Mouse (Mus musculus): ENCODE measurements around the gene Tbc1d30.
"Not testable (repeated sequence)": the region's sequence is repeated elsewhere in the genome, so short reads cannot be mapped to it uniquely, and the experiment has no call there.

The Tbc1d30 gene

DNA sequence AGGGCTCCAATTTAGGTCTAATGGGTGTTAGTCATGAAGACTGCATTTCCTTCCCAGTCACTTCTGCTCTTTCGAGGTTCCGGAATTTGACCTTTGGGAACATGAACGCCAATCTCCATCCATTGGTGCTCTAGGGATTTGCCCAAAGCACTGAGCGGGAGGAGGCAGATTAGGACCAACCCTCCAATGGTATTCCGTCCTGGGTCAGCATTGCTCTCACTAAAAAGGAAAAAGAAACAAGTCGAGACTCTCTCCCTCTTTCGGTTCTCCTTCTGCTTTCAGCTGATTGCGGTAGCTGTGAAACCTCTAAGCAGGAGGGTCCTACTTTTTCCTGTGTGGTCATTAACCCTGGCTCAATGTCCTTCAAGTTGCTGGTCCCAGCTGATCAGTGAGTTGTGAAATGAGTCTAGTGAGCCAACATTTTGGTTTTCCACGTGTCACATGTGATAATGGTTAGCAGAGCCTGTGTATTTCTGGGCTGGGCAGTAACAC, 14.7 kb upstream of the Tbc1d30 start:
- DNase-seq (ENCODE audit: low spot score in 2 of 2): peak in 1 of 2 experiments; percentile 21

- peak; percentile 81 to 88 for DNase-seq (ENCODE audit: low spot score in 2 of 2)
Measured at GRCm38 (mm10) chr10:121364801-121365564, 13.9 kb upstream of the Tbc1d30 start, which contains the start of gene Gns. TSS of gene Gns (plus strand) at chr10:121365090.

GRCm38 (mm10) chr10:121364306-121364705, 13.2 kb upstream of the Tbc1d30 start:
- DNase-seq (ENCODE audit: low spot score in 2 of 2): no peak

DNA sequence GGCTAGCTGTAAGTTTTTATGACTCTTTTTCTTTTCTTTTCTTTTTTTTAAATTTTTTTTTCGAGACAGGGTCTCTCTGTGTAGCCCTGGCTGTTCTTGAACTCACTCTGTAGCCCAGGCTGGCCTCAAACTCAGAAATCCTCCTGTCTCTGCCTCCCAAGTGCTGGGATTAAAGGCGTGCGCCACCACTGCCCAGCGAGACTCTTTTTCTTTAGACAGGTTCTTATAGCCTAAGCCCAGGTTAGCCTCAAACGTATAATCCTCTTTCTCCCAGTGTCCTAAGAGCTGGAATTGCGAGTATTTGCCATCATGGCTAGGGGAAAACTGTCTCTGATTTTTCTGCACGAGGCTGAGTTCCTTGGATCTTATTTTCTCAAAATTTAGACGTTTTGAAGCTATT, 12.1 kb upstream of the Tbc1d30 start:
- DNase-seq (ENCODE audit: low spot score in 2 of 2): no peak

GRCm38 (mm10) chr10:121360358-121360757, 9.3 kb upstream of the Tbc1d30 start:
- DNase-seq (ENCODE audit: low spot score in 2 of 2): no peak

DNA sequence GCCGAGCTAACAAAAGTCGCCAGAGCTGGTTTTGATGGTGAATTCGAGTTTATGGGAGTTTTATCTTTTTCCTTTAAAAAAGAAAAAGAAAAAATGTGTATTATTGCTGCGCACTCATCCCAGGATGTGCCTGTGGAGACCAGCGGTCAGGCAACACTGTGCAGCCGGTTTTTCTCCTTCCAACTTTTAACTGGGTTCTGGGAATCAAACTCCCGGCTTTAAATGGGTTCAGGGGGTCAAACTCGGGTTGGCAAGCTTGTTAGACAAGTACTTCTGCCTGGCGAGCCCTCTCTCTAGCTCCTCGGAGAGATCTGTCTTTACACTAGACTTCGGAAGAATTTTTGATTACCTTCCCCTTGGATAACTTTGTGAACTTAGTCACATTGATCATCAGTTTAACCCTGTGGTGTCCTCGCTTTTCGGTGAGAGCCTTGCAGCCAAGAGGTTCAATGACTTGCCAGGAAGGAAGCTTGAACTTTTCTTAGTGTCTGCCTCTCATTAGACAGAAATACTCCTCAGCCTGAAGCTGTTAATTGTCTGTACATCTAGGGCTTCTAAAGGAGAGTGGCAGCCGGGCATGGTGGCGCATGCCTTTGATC, 713 bp upstream of the Tbc1d30 start:
- DNase-seq (ENCODE audit: low spot score in 2 of 2): no peak

DNA sequence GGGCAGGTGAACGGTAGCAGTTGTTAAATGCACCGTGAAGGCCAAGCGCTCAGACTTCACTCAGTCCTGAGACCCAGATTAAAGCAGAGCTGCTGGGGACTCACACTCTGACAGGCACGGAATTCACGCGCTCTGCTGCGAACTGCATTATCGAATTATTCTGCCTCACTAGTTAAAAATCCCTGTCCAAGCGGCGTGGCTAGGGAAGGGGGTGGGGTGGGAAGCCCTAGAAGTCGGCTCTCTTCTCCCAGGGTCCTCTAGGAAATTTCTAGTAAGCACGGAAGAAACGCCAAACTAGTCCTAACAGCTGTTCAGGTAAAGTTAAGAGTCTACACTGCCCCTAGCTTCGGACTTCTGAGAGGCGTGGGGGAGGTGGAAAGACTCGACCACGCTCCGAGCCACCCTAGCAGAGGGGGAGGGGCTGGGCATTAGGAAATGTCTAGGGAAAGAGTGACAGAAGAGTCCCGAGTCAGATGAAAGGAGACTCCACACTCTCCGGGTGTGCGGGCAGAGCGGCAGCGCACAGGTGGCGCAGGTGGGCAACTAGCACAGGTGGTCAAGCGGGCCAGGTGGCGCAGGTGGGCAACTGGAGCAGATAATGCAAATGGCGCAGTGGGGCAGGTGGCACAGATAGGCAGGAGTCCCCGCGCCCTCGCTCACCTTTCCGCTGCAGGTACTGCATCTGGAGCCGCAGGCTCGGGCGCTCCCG, 567 bp downstream of the Tbc1d30 start:
- peak in 1 of 2 experiments; percentile 22 for DNase-seq (ENCODE audit: low spot score in 2 of 2)

- DNase-seq (ENCODE audit: low spot score in 2 of 2): no peak
Measured at GRCm38 (mm10) chr10:121349244-121349643, 1.8 kb downstream of the Tbc1d30 start.

GRCm38 (mm10) chr10:121343867-121344266, 7.2 kb downstream of the Tbc1d30 start:
- no peak for DNase-seq (ENCODE audit: low spot score in 2 of 2)

- no peak for DNase-seq (ENCODE audit: low spot score in 2 of 2)
Measured at GRCm38 (mm10) chr10:121342260-121342659, 8.8 kb downstream of the Tbc1d30 start.

GRCm38 (mm10) chr10:121340754-121341593, 10.1 kb downstream of the Tbc1d30 start:
- no peak for DNase-seq (ENCODE audit: low spot score in 2 of 2)

DNA sequence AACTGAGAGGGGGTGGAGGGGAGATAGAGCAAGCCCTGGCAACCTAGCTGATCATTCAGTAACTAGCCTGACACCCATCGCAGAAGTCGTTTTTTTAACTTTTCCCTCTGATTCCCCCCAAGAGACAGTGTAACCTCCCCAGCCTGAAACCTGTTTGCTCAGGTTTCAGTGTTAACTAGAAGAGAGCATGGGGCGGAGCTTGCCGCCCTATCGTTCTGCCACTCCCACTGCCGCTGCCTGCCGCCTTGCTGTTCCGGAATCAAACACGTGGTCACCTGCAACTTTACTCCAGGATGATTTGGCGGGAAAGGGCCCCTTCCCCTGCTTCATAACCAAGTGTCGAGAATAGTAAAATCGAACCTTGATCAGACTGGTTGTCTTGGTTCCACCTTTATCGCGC, 14.5 kb downstream of the Tbc1d30 start:
- DNase-seq (ENCODE audit: low spot score in 2 of 2): not testable (repeated sequence)

- peak; percentile 48 to 77 for DNase-seq (ENCODE audit: low spot score in 2 of 2)
Measured at GRCm38 (mm10) chr10:121334576-121334975, 16.5 kb downstream of the Tbc1d30 start.

DNA sequence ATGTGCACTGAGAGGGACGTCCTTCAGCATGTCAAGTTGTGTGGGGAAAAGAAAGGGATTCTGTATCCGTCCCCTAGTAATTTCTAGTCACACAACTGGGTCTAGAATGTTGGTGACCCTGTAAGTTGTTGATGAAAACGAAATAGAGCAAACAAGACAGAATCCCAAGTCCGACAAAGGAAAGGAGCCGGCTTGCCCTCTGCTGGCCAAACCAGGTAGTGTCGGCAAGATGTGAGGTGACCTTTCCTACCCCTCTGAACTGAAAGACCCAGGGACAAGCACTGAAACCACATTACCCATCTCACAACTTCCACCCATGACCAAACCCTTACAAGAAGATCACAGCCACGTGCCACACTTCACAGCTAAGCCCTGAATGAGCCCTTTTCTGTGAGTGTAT, 20.1 kb downstream of the Tbc1d30 start:
- peak; percentile 50 to 78 for DNase-seq (ENCODE audit: low spot score in 2 of 2)

- no peak for DNase-seq (ENCODE audit: low spot score in 2 of 2)
Measured at GRCm38 (mm10) chr10:121329586-121329985, 21.5 kb downstream of the Tbc1d30 start.

- DNase-seq (ENCODE audit: low spot score in 2 of 2): peak in 1 of 2 experiments; percentile 26
Measured at GRCm38 (mm10) chr10:121326167-121326566, 24.9 kb downstream of the Tbc1d30 start.

DNA sequence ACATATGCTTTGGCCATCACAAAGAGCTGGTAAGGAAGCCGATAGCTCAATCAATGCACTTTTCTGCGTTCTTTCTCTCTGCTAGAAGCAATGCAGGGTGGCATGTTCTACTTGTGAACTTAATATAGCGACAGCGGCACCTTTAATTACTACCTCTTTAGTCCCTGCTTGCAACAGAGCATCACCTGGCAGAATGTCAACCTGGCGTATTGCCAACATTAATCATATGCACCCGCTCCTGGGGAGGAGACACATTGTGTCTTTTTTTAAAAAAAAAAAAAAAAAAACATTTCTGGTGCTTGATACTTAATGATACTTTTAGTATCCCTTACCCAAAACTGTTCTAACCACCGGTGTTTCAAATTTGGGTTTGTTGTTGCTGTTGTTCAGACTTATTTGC, 27.6 kb downstream of the Tbc1d30 start:
- no peak for DNase-seq (ENCODE audit: low spot score in 2 of 2)

GRCm38 (mm10) chr10:121318397-121318950, 32.6 kb downstream of the Tbc1d30 start:
- no peak for DNase-seq (ENCODE audit: low spot score in 2 of 2)

DNA sequence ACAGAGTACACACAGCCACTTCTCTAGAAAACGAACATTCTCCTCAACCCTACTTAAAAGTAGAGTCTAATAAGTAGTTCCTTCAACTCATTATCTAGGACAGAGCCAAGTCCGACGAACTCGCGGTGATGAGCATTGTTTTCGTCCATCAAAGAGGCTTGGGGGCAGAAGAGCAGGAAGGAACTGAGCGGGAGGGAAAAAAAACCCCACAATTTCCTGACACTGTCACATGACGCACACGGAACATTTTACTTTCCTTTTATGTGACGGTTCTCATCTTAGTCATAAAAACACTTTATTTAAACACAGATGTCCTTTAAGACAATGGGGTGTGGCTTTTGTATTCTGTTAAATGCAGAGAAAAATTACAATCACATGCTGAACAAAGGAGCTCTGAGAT, 34.7 kb downstream of the Tbc1d30 start:
- no peak for DNase-seq (ENCODE audit: low spot score in 2 of 2)

GRCm38 (mm10) chr10:121315321-121316283, 35.5 kb downstream of the Tbc1d30 start:
- DNase-seq (ENCODE audit: low spot score in 2 of 2): no peak

Data from spleen, postnatal 10 days (tissue).